Mouse (Mus musculus) retina, adult 2 months (tissue): ENCODE data around the gene Olfr353.

Experiments used
- DNase-seq: peaks from one replicate; pipeline ENCODE4 v3.0.0-alpha.2; 2012; ENCODE audit warnings: low read depth, low spot score

Olfr353 gene

GRCm38 (mm10) chr2:36892836-36893235 lies at the start of gene Olfr353:
Olfr353 (minus strand) TSS chr2:36892936.
- no peak for DNase-seq

- no peak for DNase-seq
Measured at GRCm38 (mm10) chr2:36936821-36937220, 44.1 kb upstream of the Olfr353 start, which contains the start of gene Olfr356. Olfr356 (plus strand) TSS chr2:36937121.

- DNase-seq, result no peak
Measured at GRCm38 (mm10) chr2:36928797-36929196, 36.1 kb upstream of the Olfr353 start, which contains the start of gene Olfr355. Olfr355 (minus strand) TSS chr2:36928897.

GRCm38 (mm10) chr2:36905380-36905779 lies 12.6 kb upstream of the Olfr353 start, which contains the start of gene Olfr354:
Olfr354 (plus strand) TSS chr2:36905680.
- no peak for DNase-seq

- no peak for DNase-seq
Measured at GRCm38 (mm10) chr2:36897114-36897513, 4.4 kb upstream of the Olfr353 start.

GRCm38 (mm10) chr2:36868160-36868559 lies 24.6 kb downstream of the Olfr353 start, which contains the start of gene Olfr352:
Olfr352 (plus strand) TSS chr2:36868460.
- DNase-seq, result no peak

- DNase-seq, result no peak
Measured at GRCm38 (mm10) chr2:36862560-36862959, 30.2 kb downstream of the Olfr353 start, which contains the start of gene Olfr351. Olfr351 (minus strand) TSS chr2:36862660.

GRCm38 (mm10) chr2:36846010-36846409 lies 46.7 kb downstream of the Olfr353 start, which contains the start of gene Olfr350:
Olfr350 (plus strand) TSS chr2:36846310.
- no peak for DNase-seq
